Mouse (Mus musculus) stomach, postnatal 0 days (tissue): Measurements from ENCODE around the gene Eif2ak2. TPM values are rescaled to one million over a fixed set of nuclear protein-coding genes. Genes with fewer than 3 reads are reported as not detected.

ENCODE experiments used
- ATAC-seq: fragments of 200-750 bp; cut with Nextera tagmentation; 2 replicates; pipeline ENCODE4 v1.8.0; 2017; ENCODE audit not compliant: low FRiP score, low TSS enrichment
- DNase-seq: peaks from one replicate; pipeline ENCODE4 v3.0.0-alpha.2; 2016; ENCODE audit warnings: low spot score
- H3K27ac ChIP-seq: fragments of 300-500 bp; sonication (generic); replicated peaks from 2 replicates; pipeline ENCODE4 v1.5.1; 2014; ENCODE audit warnings: mild to moderate bottlenecking, control low read depth
- H3K27me3 ChIP-seq: fragments of 300-500 bp; sonication (generic); 2 replicates; pipeline ENCODE4 v1.6.1; 2014; ENCODE audit warnings: low read length; ENCODE audit not compliant: control insufficient read depth, insufficient read depth
- H3K36me3 ChIP-seq: fragments of 300-500 bp; sonication (generic); 2 replicates; pipeline ENCODE4 v1.6.1; 2014; ENCODE audit warnings: low read length, mixed read lengths; ENCODE audit not compliant: control insufficient read depth, insufficient read depth
- H3K4me1 ChIP-seq: fragments of 300-500 bp; sonication (generic); replicated peaks from 2 replicates; pipeline ENCODE4 v1.6.1; 2014; ENCODE audit warnings: antibody characterized with exemption; ENCODE audit not compliant: control insufficient read depth, insufficient read depth
- H3K4me2 ChIP-seq: fragments of 300-500 bp; sonication (generic); replicated peaks from 2 replicates; pipeline ENCODE4 v1.6.1; 2014; ENCODE audit warnings: low read depth, mild to moderate bottlenecking, control low read depth, moderate library complexity
- H3K4me3 ChIP-seq: fragments of 300-500 bp; sonication (generic); 2 replicates; pipeline ENCODE4 v1.5.1; 2014; ENCODE audit warnings: low read depth, low read length, control low read depth
- H3K9ac ChIP-seq: fragments of 300-500 bp; sonication (generic); 2 replicates; pipeline ENCODE4 v1.6.1; 2014; ENCODE audit warnings: mild to moderate bottlenecking, low read length, control low read depth, mixed read lengths
- H3K9me3 ChIP-seq: fragments of 300-500 bp; sonication (generic); 2 replicates; pipeline ENCODE4 v1.6.1; 2016; ENCODE audit warnings: low read length; ENCODE audit not compliant: control insufficient read depth
- CTCF ChIP-seq: IDR thresholded peaks from 2 replicates; pipeline ENCODE4 v1.5.1; 2016; ENCODE audit warnings: antibody characterized with exemption, low read depth, mild to moderate bottlenecking, moderate library complexity
- EP300 ChIP-seq: optimal IDR thresholded peaks from 2 replicates; pipeline ENCODE3; 2016; ENCODE audit warnings: antibody characterized with exemption
- WGBS: fragments of 180-500 bp; shearing (Covaris S2); extraction: QIAGEN DNeasy Blood & Tissue Kit; methylation state at CpG from one replicate; pipeline ENCODE4 v1.1.7; 2014; 5-methylcytosine and 5-hydroxymethylcytosine counted together
- polyA plus RNA-seq: library from polyadenylated mRNA; unstranded; fragments of >200 nt; fragmentation: Nextera tagmentation; extraction: Ambion mirVana; gene quantifications from 2 replicates; pipeline ENCODE4 v1.2.1, GENCODE M21; 2015

Eif2ak2 gene
- polyA plus RNA-seq, 1 experiment from 2014 or later, result 12.4 TPM

DNA sequence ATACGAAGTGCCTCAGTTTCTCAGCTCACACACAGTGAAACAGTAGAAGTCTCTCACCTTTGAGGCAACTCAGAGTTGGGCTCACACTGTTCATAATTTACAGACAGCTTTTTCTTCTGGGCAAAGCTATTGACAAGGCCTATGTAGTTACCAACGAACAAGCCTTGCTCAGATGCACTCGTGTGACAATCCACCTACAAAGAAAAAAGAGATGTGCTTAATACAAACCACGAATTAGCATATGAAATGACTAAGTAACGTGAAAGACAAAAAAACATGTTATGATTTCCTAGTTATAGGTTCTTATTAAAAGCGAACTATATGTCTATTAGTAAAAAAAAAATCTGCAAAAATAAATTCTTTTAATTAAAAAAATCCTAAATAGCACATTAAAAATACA lies 8.5 kb downstream of the Eif2ak2 start:
- H3K4me3 ChIP-seq, result no peak overlapping the region
- H3K9ac ChIP-seq, result no peak overlapping the region
- DNase-seq, result no peak
- H3K4me1 ChIP-seq, result no peaks in the 10 kb centered on the region
- TF ChIP-seq CTCF (no peak), EP300 (no peak)
- H3K27me3 ChIP-seq, result no peaks in the 10 kb centered on the region
- no peak overlapping the region for H3K4me2 ChIP-seq
- no peak overlapping the region for H3K27ac ChIP-seq
- peaks cover 13% of the 10 kb centered on the region; the same call in 1 of the 2 replicates for H3K36me3 ChIP-seq
- 93% methylated on average over 6 of the region's 6 CpGs for WGBS
- no peaks in the 10 kb centered on the region for H3K9me3 ChIP-seq
- ATAC-seq, result no peak

GRCm38 (mm10) chr17:78856243-78856642 lies 26.1 kb downstream of the Eif2ak2 start:
- H3K4me1 ChIP-seq, result no peaks in the 10 kb centered on the region
- H3K27ac ChIP-seq, result no peak overlapping the region
- no peak overlapping the region for H3K9ac ChIP-seq
- no peak overlapping the region for H3K4me2 ChIP-seq
- no peaks in the 10 kb centered on the region for H3K27me3 ChIP-seq
- H3K36me3 ChIP-seq, result peaks cover 12% of the 10 kb centered on the region; the same call in 1 of the 2 replicates
- no peak overlapping the region for H3K4me3 ChIP-seq
- ATAC-seq, result no peak
- DNase-seq, result no peak
- H3K9me3 ChIP-seq, result no peaks in the 10 kb centered on the region
- 88% methylated on average over 10 of the region's 10 CpGs for WGBS
- TF ChIP-seq EP300 (no peak), CTCF (no peak)

- Histone ChIP-seq H3K4me3 (no peak overlapping the region), H3K4me2 (no peak overlapping the region), H3K27ac (no peak overlapping the region), H3K4me1 (no peaks in the 10 kb centered on the region), H3K9me3 (no peaks in the 10 kb centered on the region), H3K36me3 (peaks cover 25% of the 10 kb centered on the region), H3K27me3 (no peaks in the 10 kb centered on the region), H3K9ac (no peak overlapping the region)
- ATAC-seq, result no peak
- DNase-seq, result no peak
- 85% methylated on average over 7 of the region's 7 CpGs for WGBS
- TF ChIP-seq CTCF, result no peak
- no peak for TF ChIP-seq EP300
These were observed 40.0 kb downstream of the Eif2ak2 start for GRCm38 (mm10) chr17:78842271-78842928.

- Histone ChIP-seq H3K9me3 (no peaks in the 10 kb centered on the region), H3K4me1 (no peaks in the 10 kb centered on the region), H3K9ac (peak overlapping the region; percentile 65), H3K4me3 (peak overlapping the region; percentile 88), H3K4me2 (peak overlapping the region; percentile 58), H3K27ac (peak overlapping the region; percentile 86), H3K36me3 (0 out of 2 replicates have a peak, but pooled peaks cover 2% of the 10 kb centered on the region), H3K27me3 (no peaks in the 10 kb centered on the region)
- 21% methylated on average over 2 of the region's 2 CpGs for WGBS
- ATAC-seq (no peak), DNase-seq (no peak)
- TF ChIP-seq CTCF, result peak; percentile 40
- no peak for TF ChIP-seq EP300
These were observed 46.3 kb downstream of the Eif2ak2 start for GRCm38 (mm10) chr17:78836056-78836455.

GRCm38 (mm10) chr17:78834856-78835835 lies 47.2 kb downstream of the Eif2ak2 start, which contains the start of the genes Heatr5b and Gpatch11:
Gene Heatr5b (minus strand): TSS chr17:78835364.
Gene Gpatch11 (plus strand): TSS chr17:78835567.
- under 1% methylated on average over 76 of the region's 81 CpGs for WGBS
- Histone ChIP-seq H3K27me3 (no peaks in the 10 kb centered on the region), H3K4me3 (peak within 1 kb of the TSS; percentile 88), H3K27ac (peak within 1 kb of the TSS; percentile 86), H3K9ac (peak within 1 kb of the TSS; percentile 90), H3K36me3 (peaks cover 3% of the 10 kb centered on the region; the same call in 1 of the 2 replicates), H3K4me2 (peak within 1 kb of the TSS; percentile 97), H3K9me3 (no peaks in the 10 kb centered on the region), H3K4me1 (no peaks in the 10 kb centered on the region)
- DNase-seq (peak; percentile 100), ATAC-seq (peak; percentile 98)
- TF ChIP-seq EP300, result no peak
- TF ChIP-seq CTCF, result no peak
